Mouse (Mus musculus): Measurements from ENCODE around the gene Cdkn2d.
"Not testable (repeated sequence)": the region's sequence is repeated elsewhere in the genome, so short reads cannot be mapped to it uniquely, and the experiment has no call there.

- not testable (repeated sequence) for TF ChIP-seq CTCF, EP300 (IDR thresholded peaks at IDR 0.05; ENCODE audit: low read depth)
Measured at GRCm38 (mm10) chr9:21256349-21256748, 34.9 kb downstream of the Cdkn2d start.

Data from liver, embryonic 14.5 days (tissue).